Mouse (Mus musculus) intestine, postnatal 0 days (tissue): ENCODE data around the gene Foxa3. TPM values are rescaled to one million over a fixed set of nuclear protein-coding genes. Genes with fewer than 3 reads are reported as not detected.

Source experiments
- ATAC-seq: fragments of 200-750 bp; cut with Nextera tagmentation; 2 replicates; pipeline ENCODE4 v1.8.0; 2017; ENCODE audit warnings: mild to moderate bottlenecking, moderate TSS enrichment, moderate library complexity
- H3K27ac ChIP-seq: fragments of 300-500 bp; sonication (generic); 2 replicates; pipeline ENCODE4 v1.5.1; 2014; ENCODE audit warnings: mild to moderate bottlenecking, low read depth, low read length, moderate library complexity
- H3K27me3 ChIP-seq: fragments of 300-500 bp; sonication (generic); replicated peaks from 2 replicates; pipeline ENCODE4 v1.6.1; 2014; ENCODE audit warnings: low read length, mixed read lengths; ENCODE audit not compliant: control insufficient read depth, insufficient read depth
- H3K36me3 ChIP-seq: fragments of 300-500 bp; sonication (generic); 2 replicates; pipeline ENCODE4 v1.6.1; 2014; ENCODE audit warnings: mild to moderate bottlenecking, moderate library complexity; ENCODE audit not compliant: control insufficient read depth, insufficient read depth
- H3K4me1 ChIP-seq: fragments of 300-500 bp; sonication (generic); replicated peaks from 2 replicates; pipeline ENCODE4 v1.6.1; 2014; ENCODE audit warnings: antibody characterized with exemption, low read length, mixed read lengths; ENCODE audit not compliant: control insufficient read depth, insufficient read depth
- H3K4me2 ChIP-seq: fragments of 300-500 bp; sonication (generic); replicated peaks from 2 replicates; pipeline ENCODE4 v1.6.1; 2014; ENCODE audit warnings: low read depth, mild to moderate bottlenecking, moderate library complexity
- H3K4me3 ChIP-seq: fragments of 300-500 bp; sonication (generic); 2 replicates; pipeline ENCODE4 v1.5.1; 2014; ENCODE audit warnings: low read depth, low read length
- H3K9ac ChIP-seq: fragments of 300-500 bp; sonication (generic); 2 replicates; pipeline ENCODE4 v1.6.1; 2014; ENCODE audit warnings: mild to moderate bottlenecking, low read depth, low read length
- H3K9me3 ChIP-seq: fragments of 300-500 bp; sonication (generic); 2 replicates; pipeline ENCODE4 v1.6.1; 2016; ENCODE audit warnings: mixed run types; ENCODE audit not compliant: control insufficient read depth
- CTCF ChIP-seq: sonication (generic); IDR thresholded peaks from 2 replicates; pipeline ENCODE4 v1.5.1; 2016; ENCODE audit warnings: low read depth, mild to moderate bottlenecking, control low read depth, antibody characterized with exemption, moderate library complexity
- WGBS: fragments of 180-500 bp; shearing (Covaris S2); extraction: QIAGEN DNeasy Blood & Tissue Kit; methylation state at CpG from one replicate; pipeline ENCODE4 v1.1.7; 2014; 5-methylcytosine and 5-hydroxymethylcytosine counted together
- polyA plus RNA-seq: library from polyadenylated mRNA; unstranded; fragments of >200 nt; fragmentation: Nextera tagmentation; extraction: Ambion mirVana; gene quantifications from 2 replicates; pipeline ENCODE4 v1.2.1, GENCODE M21; 2015

Gene Foxa3
- polyA plus RNA-seq, 1 experiment from 2014 or later: 12.4 TPM

DNA sequence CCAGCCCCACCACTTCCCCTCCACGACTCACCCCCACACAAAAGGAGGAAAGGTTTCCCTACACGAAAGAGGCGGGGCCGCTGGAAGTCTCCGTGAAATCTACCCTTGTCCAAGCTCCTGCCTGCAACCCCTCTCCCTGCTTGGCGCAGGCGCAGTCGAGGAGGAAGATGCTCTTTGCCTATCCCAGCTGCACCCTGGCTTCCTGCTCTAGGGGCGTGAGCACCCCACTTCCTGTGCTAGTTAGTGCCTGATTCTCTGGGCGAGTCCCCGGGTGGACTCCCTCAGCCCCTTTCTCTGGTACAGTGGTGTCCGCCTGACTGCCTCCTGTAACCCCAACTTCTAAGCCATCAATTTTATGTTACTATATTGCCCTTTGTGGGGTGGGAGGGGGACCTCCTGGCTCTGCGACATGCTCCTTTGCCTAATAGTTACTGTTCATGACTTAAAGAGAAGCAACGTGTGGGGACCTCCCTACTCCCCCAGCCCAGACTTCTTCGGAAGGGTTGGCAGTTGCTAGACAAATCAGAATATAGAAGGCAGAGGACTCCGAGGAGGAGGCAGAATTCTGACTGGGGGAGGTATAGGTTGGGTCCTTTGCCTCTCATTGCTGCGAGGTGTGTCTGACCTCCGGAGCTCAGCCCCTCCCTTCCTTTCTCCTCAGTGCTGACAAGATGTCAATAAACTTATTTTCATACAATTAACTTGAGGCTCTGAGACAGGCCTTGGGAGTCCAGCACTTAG is 22.1 kb downstream of the Foxa3 start:
- Histone ChIP-seq H3K27me3 (no peaks in the 10 kb centered on the region), H3K36me3 (peaks cover 11% of the 10 kb centered on the region; the same call in 1 of the 2 replicates), H3K4me3 (peak overlapping the region; percentile 24), H3K4me2 (peak overlapping the region; percentile 58), H3K27ac (peak overlapping the region; percentile 58), H3K9ac (0 out of 2 replicates have a peak overlapping the region, but pooled peaks have one; percentile 31), H3K4me1 (peaks cover 14% of the 10 kb centered on the region), H3K9me3 (no peaks in the 10 kb centered on the region)
- no peak for ATAC-seq
- no peak for TF ChIP-seq CTCF
- 23% methylated on average over 17 of the region's 18 CpGs for WGBS

DNA sequence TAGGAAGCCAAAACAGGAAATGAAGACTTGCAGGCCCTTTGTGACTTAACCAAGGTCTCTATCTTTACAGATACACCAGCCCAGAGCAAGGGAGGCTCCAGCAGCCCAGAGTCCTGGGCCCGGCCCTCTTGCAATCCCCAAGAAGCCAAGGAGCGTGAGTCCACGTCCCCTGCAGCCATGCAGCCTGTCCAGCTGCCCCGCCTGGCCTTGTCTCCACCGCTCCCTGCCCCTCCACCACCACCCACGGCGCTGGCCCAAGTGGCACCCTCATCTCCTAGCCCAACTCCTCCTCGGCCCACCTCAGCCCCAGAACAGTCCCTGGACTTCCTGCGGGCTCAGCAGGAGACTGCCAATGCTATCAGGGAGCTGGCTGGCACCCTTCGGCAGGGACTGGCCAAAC is 22.9 kb downstream of the Foxa3 start:
- TF ChIP-seq CTCF: no peak
- peak overlapping the region; percentile 58 for H3K4me2 ChIP-seq
- H3K27ac ChIP-seq: no peak overlapping the region
- peak overlapping the region; percentile 24 for H3K4me3 ChIP-seq
- H3K9ac ChIP-seq: 0 out of 2 replicates have a peak overlapping the region, but pooled peaks have one; percentile 31
- H3K4me1 ChIP-seq: peaks cover 6% of the 10 kb centered on the region
- WGBS: 52% methylated on average over 10 of the region's 10 CpGs
- peaks cover 9% of the 10 kb centered on the region for H3K36me3 ChIP-seq
- no peaks in the 10 kb centered on the region for H3K9me3 ChIP-seq
- ATAC-seq: no peak
- H3K27me3 ChIP-seq: no peaks in the 10 kb centered on the region

DNA sequence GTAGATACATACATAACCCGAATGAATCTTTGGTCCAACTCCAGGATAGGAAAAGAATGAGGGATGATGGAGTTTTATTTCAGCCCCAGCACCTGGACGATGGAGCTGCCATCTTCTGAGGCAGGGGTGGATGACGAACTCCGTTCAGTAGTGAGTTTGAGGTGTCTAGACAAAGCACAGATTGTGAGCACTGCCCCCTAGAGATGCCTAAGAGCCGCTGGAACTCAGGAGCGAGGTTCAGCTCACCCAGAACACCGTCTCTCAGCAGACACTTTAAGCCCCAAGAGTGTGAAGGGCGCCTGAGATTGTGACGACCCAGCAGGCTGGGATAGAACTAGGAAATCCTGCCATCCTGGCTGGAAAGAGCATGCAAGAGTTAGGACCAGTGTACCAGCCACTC is 24.5 kb downstream of the Foxa3 start:
- 50% methylated on average over 9 of the region's 9 CpGs for WGBS
- ATAC-seq: no peak

DNA sequence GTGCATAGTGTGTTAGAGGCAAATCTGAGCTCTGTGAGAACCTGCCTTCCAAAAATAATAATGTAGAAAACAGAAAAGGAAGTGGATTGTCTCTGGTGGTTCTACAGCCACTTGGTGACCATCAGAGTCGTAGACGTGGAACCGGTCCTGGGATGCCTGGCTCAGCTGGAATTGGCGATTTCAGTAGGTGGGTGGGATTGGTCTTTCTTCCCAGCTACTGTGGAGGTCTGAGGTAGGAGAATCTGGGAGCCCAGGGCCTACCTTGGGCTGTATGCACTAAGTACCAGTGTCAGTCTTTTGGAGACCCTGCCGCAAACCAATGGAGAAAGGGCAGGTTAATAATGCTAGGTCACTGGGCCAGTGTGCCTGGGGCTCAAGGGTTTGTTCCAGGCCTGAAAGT is 30.3 kb downstream of the Foxa3 start:
- Histone ChIP-seq H3K27me3 (peaks cover 29% of the 10 kb centered on the region), H3K9me3 (no peaks in the 10 kb centered on the region), H3K4me1 (peaks cover 9% of the 10 kb centered on the region), H3K36me3 (peaks cover 10% of the 10 kb centered on the region; the same call in 1 of the 2 replicates), H3K4me3 (no peak overlapping the region), H3K27ac (no peak overlapping the region), H3K4me2 (no peak overlapping the region), H3K9ac (no peak overlapping the region)
- no peak for ATAC-seq
- TF ChIP-seq CTCF: no peak
- 88% methylated on average over 5 of the region's 5 CpGs for WGBS

More for the DNA sequence above, 24.5 kb downstream of the Foxa3 start:
- Histone ChIP-seq H3K36me3 (peaks cover 10% of the 10 kb centered on the region; the same call in 1 of the 2 replicates), H3K9me3 (no peaks in the 10 kb centered on the region), H3K9ac (no peak overlapping the region), H3K4me1 (no peaks in the 10 kb centered on the region), H3K4me3 (no peak overlapping the region), H3K4me2 (no peak overlapping the region), H3K27me3 (no peaks in the 10 kb centered on the region), H3K27ac (no peak overlapping the region)
- peak; percentile 47 for TF ChIP-seq CTCF

DNA sequence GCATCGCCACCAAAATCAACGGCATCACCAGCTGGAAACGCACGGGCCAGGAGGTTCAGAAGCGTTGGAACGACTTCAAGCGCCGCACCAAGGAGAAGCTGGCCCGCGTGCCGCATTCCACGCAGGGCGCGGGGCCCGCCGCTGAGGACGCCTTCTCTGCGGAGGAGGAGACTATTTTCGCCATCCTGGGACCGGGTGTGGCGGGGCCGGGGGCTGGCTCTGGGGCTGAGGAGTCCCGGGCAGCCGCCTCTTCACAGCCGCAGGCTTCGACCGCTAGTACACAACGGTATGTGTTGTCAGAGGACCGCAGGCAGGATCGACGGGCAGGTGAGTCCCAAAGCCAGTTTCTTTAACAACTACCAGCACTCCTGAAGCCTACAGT is 31.1 kb downstream of the Foxa3 start:
- Histone ChIP-seq H3K9me3 (no peaks in the 10 kb centered on the region), H3K4me2 (peak overlapping the region; percentile 81), H3K9ac (0 out of 2 replicates have a peak overlapping the region, but pooled peaks have one; percentile 26), H3K27ac (no peak overlapping the region), H3K27me3 (peaks cover 29% of the 10 kb centered on the region), H3K4me1 (peaks cover 9% of the 10 kb centered on the region), H3K36me3 (peaks cover 10% of the 10 kb centered on the region; the same call in 1 of the 2 replicates), H3K4me3 (peak overlapping the region; percentile 45)
- ATAC-seq: no peak
- WGBS: 5% methylated on average over 31 of the region's 31 CpGs
- TF ChIP-seq CTCF: no peak

DNA sequence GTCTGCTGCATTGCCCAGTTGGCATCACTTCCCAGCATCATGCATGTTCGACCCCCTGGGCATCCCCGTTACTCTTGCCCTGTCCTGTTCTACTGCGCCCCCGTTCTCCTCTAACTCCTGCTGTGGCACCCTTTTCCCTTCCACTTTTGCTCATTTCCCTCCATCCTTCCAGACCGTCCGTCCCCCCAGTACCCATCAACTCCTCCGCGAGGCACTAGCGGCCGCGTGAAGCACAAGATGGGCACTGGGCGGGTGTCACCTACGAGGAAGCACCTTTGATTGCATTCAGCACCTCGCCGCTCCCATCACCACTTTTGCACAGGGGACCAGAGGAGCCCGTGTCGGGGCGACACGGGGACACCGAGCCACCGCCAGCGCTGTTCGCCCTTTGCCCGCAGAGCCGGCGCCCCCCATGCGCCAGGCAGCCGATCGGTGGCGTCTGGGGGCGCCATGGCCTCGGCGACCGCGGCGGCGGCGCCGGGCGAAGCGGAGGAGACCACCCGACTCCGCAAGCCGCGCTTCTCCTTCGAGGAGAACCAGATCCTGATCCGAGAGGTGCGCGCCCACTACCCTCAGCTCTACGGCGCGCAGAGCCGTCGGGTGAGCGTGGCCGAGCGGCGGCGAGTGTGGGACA is 31.6 kb downstream of the Foxa3 start:
- Histone ChIP-seq H3K27me3 (peaks cover 29% of the 10 kb centered on the region), H3K9me3 (no peaks in the 10 kb centered on the region), H3K9ac (0 out of 2 replicates have a peak overlapping the region, but pooled peaks have one; percentile 26), H3K36me3 (peaks cover 10% of the 10 kb centered on the region; the same call in 1 of the 2 replicates), H3K27ac (no peak overlapping the region), H3K4me1 (peaks cover 9% of the 10 kb centered on the region), H3K4me3 (peak overlapping the region; percentile 45), H3K4me2 (peak overlapping the region; percentile 81)
- ATAC-seq: peak; percentile 13; the same call in 1 of the 2 replicates
- WGBS: under 1% methylated on average over 59 of the region's 59 CpGs
- TF ChIP-seq CTCF: no peak; the same call in 1 of the 2 replicates
